Mouse (Mus musculus) thymus, adult 18-20 months (tissue): ENCODE data around the gene Ptp4a2.
"Not testable (repeated sequence)": the region's sequence is repeated elsewhere in the genome, so short reads cannot be mapped to it uniquely, and the experiment has no call there.

Source experiments
- DNase-seq, 2 experiments: peaks; one replicate each; pipeline ENCODE4 v3.0.0; 2022; ENCODE audit warnings: mixed read lengths in 2 of 2

Ptp4a2 gene

DNA sequence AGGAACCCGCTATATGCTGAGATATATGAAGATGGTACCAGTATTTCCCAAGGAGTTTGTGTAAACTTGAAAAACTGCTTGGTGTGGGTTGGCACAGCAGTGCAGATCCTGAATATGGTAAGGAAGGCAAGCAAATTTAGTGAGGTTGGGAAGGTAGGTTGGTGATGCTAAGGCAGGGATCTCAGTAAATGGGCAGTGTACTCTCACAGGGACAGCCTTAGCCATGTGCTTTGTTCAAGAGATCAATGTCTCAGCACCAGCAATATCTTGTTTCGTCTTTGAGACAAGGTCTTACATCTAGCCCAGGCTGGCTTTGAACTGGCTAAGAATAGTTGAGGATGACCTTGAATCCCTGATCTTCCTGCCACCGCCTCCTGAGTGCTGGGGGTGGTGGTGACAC is 43.6 kb downstream of the Ptp4a2 start:
- no peak for DNase-seq

DNA sequence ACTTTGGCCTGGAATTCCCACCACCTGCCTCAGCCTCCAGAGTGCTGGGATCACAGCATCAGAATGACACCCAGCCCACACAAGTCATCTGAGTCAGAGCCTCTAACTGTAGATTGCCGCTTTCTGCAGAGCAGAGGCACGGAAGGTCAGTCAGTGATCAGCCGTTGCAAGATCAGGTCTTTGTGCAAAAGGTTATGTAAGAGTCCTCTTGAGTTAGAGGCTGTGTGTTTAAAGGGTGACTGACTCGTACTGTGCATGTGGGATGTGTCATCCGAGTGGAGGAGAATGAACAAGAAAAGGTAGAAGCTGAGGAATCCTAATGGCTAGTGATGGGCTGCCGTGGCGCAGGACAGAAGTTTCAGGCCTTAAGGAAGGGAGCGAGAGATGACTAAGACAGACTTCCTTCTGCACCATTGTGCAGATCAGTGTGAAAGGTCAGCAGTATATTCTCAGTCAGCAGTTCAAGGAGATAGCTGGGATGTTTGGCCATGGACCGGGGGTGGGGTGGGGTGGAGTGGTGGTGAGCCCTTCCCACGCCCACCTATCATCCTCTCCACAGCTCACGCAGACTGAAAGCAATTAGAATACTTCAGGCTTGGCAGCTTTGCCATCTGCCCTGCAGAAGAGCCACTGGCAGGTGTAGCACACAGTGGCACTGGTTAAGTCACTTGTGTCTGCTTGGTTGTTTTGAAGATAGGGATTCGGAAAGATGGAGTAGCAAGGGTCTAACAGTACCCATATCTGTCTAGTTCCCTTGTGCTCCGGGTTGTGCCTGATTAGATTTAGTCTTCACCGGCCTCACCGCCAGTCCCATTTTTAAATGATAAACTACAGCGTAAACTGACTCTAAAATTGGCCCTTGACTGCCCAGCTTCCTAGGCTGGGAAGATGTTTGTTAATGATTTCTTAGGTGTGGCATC is 44.3 kb downstream of the Ptp4a2 start:
- DNase-seq, result no peak

DNA sequence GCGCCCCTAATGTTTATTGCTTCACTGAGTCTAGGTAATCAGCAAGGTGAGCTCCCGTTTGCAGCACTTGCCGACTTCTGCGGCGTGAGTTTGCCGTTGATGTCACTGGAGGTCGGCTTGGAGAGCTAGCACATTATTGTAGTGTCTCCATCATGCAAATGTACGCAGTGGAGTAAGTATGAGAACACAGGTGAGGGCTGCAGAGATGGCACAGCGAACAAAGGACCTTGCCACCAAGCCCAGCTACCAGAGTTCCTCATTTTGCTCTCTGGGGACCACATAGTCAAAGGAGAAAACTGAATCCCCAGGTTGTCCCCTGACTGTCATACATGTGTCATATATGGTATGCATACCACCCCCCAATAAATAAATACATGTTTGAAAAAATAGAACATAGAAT is 49.4 kb downstream of the Ptp4a2 start:
- no peak for DNase-seq

DNA sequence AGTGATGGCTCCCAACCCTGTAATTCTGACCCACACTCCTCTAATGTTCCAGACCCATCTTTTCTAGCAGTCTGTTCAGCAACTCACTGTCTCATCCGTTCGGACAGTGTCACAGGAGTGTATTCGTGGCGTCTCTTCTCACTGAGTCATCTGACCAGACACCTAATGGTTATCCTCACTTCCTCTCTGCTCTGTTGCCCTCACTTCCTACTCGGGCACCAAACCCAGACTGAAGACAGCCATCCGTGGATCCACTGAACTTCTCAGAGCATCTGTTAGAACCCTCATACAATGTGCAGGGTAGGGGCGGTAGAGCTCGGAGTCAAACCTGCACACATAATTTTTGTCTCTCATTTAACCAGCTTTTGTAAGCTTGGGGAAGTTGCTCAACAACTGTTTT is 50.4 kb downstream of the Ptp4a2 start:
- no peak for DNase-seq

DNA sequence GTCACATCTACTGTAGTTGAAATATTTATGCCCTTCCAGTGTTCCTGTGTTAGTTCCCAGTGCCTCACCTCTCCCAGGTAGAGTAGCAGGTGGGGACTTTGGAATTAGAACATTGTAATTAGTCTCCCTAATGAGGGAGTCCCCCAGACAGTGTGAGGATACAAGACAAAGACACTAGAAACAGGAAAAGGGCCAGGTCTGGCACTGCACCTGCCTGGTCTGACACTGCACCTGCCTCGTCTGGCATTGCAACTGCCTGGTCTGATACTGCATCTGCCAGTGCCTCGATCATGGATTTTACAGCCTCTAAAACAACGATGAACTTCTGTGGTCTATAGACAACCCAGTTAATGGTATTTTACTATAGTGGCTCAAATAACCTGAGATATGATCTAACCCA is 51.3 kb downstream of the Ptp4a2 start:
- DNase-seq, result no peak

DNA sequence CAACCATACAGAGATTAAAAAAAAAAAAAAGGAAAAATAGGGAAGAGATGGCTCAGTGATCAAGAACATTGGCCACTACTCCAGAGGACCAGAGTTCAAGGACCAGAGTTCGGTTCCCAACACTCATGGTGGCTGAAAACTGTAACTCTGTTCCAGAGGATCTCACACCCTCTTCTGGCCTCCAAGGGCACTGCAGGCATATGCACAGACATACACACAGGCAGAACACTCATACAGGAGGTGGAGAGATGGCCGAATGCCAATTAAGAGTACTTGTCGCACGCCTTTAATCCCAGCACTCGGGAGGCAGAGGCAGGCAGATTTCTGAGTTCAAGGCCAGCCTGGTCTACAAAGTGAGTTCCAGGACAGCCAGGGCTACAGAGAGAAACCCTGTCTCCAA is 55.2 kb downstream of the Ptp4a2 start:
- DNase-seq, result not testable (repeated sequence)

DNA sequence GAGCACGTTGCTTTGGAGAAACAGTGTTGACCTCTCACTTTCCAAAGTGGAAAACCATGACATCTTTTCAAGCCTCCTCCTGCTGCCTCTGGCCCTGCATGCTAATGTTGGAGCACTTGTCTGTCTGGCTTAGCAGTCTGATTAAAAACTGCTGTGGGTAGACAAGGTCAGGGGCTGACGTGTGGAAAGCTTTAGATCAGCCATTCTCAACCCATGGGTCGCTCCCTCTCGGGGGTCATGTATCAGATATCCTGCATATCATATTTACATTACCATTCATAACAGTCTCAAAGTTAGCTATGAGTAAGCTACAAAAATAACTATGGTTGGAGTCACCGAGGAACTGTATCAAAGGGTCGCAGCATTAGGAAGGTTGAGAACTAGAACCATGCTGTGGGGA is 57.2 kb downstream of the Ptp4a2 start:
- no peak for DNase-seq

DNA sequence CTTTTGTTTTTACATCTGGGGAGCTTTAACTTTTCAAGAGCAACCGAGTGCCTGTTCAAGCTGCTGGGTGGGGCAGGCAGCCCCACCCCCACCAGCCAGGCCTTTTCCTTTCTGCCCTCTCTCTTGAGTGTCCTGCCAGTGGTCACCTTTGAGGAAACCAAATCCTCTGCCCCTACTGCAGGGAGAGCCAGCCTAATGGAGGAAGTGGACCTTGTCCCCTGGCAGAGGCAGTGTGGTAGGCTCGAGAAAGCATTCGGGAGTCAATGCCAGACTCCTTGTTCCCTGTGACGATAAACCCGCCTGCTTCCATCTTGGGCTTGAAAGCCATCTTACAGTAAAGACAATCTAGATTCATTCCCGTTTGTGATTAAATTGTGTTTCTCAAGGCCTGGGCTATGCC is 59.5 kb downstream of the Ptp4a2 start:
- no peak for DNase-seq

DNA sequence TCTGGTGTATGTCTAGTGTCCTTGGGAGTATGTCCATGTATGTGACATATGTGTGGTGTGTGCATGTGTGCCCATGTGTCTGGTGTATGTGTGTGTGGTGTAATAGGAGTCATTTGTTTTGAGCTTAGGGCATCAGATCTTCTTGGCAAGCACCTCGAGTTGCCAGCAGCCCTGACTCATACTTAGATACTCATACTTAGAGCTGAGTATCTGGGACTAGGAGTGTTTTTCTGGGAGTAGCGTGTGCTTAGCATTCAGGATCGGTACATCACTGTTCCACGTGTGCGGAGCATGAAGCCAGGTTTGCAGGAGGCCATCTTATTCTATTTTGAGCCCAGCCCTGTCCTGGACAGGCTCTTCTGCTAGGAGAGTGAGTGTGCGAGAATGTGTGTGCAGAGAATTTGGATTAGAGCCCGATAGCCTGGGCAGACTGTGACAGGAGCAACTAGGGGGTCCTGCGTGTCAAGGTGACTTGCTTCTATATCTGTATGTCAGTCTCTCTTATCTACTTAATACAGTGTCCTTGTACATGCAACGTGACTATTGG is 61.4 kb downstream of the Ptp4a2 start:
- no peak for DNase-seq

DNA sequence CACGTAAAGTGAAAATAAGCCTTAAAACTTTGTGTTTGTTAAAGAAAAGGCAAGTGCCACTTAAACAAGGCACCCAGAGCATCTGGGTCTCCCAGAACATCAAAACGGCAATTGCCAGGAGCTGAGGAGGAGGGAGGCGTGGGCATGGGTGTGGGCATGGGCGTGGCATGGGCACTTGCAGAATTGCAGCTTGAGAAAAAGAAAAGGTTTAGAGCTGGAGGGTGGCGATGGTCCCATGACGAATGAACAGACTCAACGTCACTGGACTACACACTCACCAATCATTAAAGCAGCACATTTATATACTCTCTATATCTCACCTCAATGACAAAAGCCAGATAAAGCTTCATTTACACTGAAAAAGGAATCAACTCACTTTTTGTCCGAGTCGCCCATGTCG is 63.8 kb downstream of the Ptp4a2 start:
- DNase-seq, result no peak

DNA sequence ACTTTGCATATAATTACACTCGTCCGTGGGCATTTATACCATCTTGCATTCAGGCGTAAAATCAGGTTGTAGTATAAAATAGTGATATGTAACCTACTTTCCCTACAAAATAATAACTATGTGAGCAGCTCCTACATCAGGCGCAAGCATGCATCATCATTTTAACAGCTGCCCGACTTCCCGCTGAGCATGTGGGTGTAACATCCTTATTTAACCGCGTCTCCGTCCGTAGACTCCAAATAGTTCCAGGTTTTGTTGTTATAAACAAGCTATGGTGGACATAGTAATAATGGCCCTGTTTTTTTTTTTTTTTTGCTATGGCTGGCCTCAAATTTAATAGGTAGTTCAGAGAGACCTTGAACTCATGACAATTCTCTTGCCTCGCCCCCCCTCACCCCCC is 64.4 kb downstream of the Ptp4a2 start:
- DNase-seq, result no peak

DNA sequence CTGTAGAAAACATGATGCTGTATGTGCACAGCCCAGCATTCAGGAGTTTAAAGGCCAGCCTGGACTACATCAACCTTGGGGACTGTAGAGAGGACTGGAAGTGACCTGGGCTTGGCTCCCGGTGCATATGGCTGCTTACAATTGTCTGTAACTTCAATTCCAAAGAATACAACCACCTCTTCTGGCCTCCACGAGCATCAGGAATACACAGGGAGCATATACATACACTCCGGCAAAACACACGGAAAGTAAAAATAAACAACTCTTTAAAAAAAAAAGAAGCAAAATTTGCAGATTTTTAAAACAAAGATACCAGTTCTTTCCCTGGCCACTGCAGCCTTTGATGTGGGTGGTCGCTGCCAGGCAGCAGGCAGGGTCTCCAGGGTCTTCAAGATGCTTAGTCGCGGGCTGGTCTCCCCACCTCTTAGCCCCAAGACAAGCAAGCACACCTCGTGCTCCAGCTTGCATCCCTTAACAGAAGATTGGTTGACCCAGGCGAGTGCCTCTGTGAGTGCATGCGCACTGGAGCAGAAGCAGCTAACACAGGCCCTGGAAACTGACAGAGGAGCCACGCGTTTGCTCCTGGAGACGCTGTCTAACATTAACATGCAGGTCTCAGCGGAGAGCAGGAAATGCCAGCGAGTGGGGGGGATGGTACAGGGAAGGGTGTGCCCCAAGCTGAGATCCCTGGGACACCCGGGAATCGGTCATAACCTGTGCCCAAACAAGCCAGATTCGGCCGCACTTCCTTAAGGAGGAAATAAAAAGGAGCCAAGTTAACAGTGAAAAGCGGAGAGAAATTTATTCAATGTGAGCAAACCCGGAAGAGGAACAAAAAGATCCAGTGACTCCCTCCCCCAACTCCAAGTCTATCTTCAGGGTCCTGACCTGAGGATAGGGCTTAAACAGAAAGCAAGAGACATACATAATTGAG is 66.1 kb downstream of the Ptp4a2 start:
- DNase-seq, result peak; percentile 73 to 82

DNA sequence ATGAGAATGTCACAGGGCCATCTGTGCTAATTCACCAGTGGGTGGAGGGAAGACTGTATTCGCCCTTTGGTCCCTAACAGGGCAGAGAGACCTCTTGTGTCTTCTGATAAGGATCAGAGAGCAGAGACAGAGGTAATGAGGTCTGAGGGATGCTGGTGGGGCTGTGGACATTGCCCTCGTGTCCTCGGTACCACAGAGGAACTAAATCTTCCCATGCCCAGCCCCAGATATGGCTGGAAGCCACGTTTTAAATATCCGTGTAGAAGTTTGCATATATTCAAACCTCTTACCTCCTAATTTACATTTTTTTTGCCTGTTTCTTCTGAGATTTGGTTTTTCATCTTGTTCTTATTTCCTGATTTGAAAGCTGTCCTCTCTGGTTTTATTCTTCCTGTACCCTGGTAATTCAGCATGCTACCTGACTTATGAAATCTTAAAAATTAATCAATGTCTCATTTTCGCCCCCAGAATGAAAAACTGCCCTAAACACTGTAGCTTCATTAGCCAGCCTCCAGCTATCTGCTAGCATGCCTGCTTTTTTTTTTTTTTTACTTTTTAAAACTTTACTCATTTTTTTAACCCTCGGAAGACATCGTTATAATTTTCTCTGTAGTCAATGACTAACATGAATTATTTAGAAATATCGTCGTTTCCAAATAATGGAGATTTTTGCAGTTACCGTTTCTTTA is 67.1 kb downstream of the Ptp4a2 start:
- no peak for DNase-seq

DNA sequence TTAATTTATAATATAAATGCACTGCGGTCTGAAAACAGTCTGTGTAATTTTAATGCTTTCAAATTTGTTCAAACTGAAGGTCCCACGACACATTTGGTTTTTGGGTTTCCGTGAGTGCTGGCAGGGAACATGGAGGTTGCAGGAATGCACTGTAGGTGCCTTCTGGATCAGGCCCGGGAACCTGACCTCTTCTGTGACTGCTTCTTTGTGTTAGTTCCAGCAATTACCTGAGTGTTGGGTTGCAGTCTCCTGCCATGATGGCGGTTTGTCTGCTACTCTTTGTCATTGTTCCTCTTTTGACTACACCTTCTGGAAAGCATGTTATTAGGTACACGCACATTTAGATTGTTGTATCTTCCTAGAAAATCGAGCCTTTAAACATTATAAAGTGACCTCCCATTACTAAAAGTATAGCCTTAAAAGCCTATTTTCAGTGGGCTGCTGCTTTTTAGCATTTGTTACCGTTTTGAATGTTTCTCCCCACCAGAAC is 67.7 kb downstream of the Ptp4a2 start:
- no peak for DNase-seq

DNA sequence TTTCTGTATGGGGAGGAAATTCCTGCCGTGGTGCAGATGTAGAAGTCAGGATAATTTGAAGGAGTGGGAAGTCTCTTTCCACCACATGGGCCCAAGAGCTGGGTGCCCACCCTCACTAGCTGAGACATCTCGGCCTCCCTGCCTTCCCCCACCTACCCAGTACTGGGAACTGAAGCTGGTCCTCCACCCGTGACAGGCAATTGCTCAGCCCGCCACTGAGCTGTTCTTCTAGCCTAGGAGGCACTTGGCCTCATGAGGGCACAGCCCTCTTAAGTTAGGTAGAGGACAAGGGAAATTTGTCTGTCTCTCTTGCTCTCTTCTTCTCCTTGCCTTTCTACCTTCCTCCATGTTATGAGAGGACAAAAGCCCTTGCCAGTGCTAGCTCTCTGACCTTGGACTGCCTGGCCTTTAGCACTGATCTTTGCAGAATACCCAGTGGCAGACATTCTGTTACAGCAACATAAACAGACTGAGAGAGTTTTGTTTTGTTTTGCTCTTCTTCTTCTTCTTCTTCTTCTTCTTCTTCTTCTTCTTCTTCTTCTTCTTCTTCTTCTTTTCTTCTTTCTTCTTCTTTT is 68.3 kb downstream of the Ptp4a2 start:
- no peak for DNase-seq

DNA sequence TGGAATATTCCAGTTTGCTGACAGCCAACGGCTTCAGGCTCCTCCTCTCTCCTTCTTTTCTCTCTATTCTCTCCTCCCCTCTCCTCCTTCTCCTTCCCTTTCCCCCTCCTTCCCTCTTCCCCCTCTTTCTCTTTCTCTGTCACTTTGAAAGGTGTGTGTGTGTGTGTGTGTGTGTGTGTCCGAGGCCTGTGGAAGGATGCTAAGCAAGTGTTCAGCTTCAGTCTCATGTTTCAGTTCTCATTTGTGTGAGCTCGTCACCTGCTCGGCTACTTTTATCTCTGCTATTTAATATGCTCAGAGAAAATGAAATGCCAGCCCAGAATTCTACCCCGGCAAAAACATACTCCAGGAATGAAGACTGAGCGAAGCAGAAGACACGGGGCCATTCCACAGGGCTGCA is 69.6 kb downstream of the Ptp4a2 start:
- DNase-seq, result no peak

DNA sequence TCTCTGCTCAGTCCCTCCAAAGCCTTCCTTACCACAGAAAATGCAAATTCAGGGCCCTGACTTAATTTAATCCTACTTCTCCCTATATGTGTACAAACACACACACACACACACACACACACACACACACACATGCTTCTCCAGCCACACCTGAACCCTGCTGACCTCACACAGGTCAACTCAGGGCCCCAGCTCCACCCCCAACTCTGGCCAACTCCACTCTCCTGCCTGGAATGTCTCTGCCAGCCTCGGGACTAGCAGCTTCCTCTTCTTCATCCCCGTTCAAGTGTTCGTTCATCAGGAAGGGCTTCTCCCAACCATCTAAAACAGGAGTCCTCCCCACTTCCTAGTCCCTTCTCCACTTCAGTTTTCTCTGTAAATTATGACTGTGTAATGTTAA is 70.6 kb downstream of the Ptp4a2 start:
- DNase-seq, result no peak

DNA sequence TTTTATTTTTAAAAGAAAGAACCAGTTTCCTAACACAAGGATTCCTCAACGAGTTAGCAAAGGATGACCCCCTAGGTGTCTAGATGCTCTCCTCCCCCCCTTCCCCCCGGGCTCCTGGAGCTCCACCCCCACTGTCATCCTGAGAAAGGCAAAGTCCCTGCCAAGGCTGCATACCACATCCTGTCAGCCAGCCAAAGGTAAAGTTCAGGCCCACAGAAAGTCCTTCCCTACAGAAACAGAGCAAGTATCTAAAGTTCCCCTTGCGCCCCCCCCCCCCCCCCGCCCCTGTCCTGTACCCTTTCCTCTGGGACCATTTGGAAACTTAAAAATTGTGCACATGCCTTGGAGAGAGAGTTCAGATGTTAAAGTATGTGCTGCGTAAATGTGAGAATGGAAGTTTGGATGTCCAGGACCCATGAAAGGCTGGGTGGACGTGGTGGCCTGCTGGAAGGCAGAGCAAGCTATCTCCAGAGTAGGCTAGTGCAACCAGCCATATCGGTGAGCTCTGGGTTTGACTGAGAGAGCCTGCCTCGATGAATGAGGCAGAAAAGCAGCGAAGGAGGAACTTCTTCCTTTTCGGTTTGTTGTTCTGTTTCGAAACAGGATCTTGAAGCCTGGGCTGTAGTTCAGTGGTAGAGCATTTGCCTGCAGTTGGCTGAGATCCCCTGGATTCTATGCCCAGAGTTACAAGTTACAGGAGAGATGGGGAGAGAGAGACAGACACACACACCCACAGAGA is 71.7 kb downstream of the Ptp4a2 start:
- peak; percentile 56 to 71 for DNase-seq

DNA sequence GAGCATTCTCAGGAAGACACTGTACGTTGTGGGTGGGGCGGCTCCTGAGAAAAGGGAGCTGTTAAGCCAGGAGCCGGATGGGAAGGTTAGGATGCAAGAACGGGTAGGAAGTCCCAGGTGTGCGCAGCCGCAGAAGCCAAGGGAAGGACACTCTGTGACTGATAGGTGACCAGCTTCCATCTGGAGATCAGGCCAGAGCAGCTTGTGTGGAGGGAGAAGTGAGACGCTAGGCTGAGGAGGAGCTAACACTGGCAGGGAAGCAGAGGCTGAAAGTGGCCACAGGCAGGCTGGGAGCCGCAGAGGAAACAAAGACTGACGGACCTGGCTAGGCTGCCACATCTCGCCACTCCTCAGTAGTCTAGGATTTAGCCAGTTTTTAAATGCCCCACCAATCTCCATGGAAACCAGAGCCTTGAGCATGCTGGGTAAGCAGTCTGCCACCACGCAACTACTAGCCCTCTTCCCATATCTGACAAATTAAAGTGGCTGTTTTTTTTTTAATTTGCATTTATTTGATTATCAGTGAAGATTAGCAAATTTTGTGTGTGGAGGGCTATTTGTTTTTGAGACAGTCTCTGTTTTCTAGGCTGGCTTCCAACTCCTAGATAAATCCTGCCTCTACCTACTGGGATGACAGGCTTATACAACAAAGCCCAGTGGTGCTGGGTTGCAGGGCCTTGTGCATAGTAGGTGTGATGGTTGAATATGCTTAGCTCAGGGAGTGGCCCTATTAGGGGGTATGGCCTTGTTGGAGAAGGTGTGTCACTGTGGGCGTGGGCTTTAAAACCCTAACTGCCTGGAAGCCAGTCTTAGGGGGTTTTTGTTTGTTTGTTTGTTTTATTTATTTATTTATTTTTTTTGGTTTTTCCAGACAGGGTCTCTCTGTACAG is 73.3 kb downstream of the Ptp4a2 start:
- DNase-seq, result no peak

DNA sequence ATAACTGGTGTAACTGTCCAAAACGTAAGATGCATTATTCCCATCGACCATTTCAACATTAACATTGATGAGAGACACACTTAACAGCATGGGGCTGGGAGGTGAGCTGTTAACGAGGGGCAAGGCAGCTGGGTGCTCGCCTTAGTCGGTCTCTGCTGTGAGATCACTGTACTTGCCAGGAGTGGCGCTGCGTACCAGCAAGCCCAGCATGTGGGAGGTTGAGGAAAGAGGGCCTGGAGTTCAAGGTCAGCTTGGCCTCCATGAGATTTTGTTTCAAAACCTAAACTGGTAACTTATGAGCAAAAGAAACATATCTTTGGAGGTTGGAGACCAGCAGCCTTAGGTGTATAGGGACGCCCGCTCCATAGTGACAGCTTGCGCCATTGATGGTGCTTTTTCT is 78.6 kb downstream of the Ptp4a2 start:
- no peak for DNase-seq

DNA sequence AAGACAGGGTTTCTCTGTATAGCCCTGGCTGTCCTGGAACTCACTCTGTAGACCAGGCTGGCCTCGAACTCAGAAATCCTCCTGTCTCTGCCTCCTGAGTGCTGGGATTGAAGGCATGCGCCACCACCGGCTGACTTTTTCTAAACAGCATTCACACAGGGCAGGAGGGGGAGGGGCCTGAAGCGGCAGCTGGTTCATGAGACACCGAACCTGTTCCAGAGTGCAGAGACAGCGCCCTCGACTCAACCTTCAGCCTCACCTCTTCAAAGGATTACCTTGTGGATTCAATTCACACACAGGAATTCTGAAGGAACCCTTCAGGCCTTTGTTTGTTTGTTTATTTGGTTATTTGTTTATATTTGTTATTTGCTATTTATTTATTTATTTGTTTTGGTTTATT is 79.1 kb downstream of the Ptp4a2 start:
- DNase-seq, result no peak
